Mouse (Mus musculus) midbrain, postnatal 0 days (tissue): ENCODE measurements around the gene Stap2. TPM values are rescaled to one million over a fixed set of nuclear protein-coding genes. Genes with fewer than 3 reads are reported as not detected.

ENCODE experiments used
- ATAC-seq: fragments of 200-750 bp; cut with Nextera tagmentation; 2 replicates; pipeline ENCODE4 v1.8.0; 2017; ENCODE audit warnings: moderate number of reproducible peaks, mild to moderate bottlenecking, moderate TSS enrichment, moderate library complexity; ENCODE audit not compliant: low FRiP score
- DNase-seq: peaks from one replicate; pipeline ENCODE4 v3.0.0-alpha.2; 2015; ENCODE audit warnings: low spot score
- H3K27ac ChIP-seq: fragments of 300-500 bp; sonication (generic); 2 replicates; pipeline ENCODE4 v1.5.1; 2014; ENCODE audit warnings: low read depth, mild to moderate bottlenecking, low read length, mixed read lengths
- H3K27me3 ChIP-seq: fragments of 300-500 bp; sonication (generic); 2 replicates; pipeline ENCODE4 v1.6.1; 2014; ENCODE audit warnings: low read length, control low read depth, mixed read lengths; ENCODE audit not compliant: insufficient read depth
- H3K36me3 ChIP-seq: fragments of 300-500 bp; sonication (generic); 2 replicates; pipeline ENCODE4 v1.6.1; 2014; ENCODE audit warnings: low read length, control low read depth, mixed read lengths; ENCODE audit not compliant: insufficient read depth
- H3K4me1 ChIP-seq: fragments of 300-500 bp; sonication (generic); 2 replicates; pipeline ENCODE4 v1.6.1; 2014; ENCODE audit warnings: mild to moderate bottlenecking, control low read depth, antibody characterized with exemption, low read length, mixed read lengths; ENCODE audit not compliant: insufficient read depth
- H3K4me2 ChIP-seq: fragments of 300-500 bp; sonication (generic); 2 replicates; pipeline ENCODE4 v1.6.1; 2014; ENCODE audit warnings: low read depth, mild to moderate bottlenecking, low read length, mixed read lengths; ENCODE audit not compliant: poor library complexity, severe bottlenecking
- H3K4me3 ChIP-seq: fragments of 300-500 bp; sonication (generic); 2 replicates; pipeline ENCODE4 v1.5.1; 2014; ENCODE audit warnings: low read depth, mild to moderate bottlenecking, low read length, moderate library complexity
- H3K9ac ChIP-seq: fragments of 300-500 bp; sonication (generic); replicated peaks from 2 replicates; pipeline ENCODE4 v1.6.1; 2014; ENCODE audit warnings: mild to moderate bottlenecking, low read length, moderate library complexity, mixed read lengths; ENCODE audit not compliant: poor library complexity, severe bottlenecking
- H3K9me3 ChIP-seq: fragments of 300-500 bp; sonication (generic); 2 replicates; pipeline ENCODE4 v1.6.1; 2016; ENCODE audit warnings: low read length, control low read depth
- CTCF ChIP-seq: IDR thresholded peaks from 2 replicates; pipeline ENCODE4 v1.5.1; 2016; ENCODE audit warnings: antibody characterized with exemption, mild to moderate bottlenecking
- whole genome bisulfite sequencing: fragments of 180-500 bp; shearing (Covaris S2); extraction: QIAGEN DNeasy Blood & Tissue Kit; methylation state at CpG from one replicate; pipeline ENCODE4 v1.1.7; 2014; 5-methylcytosine and 5-hydroxymethylcytosine counted together
- polyA plus RNA-seq: library from polyadenylated mRNA; unstranded; fragments of >200 nt; fragmentation: Nextera tagmentation; extraction: Ambion mirVana; gene quantifications from 2 replicates; pipeline ENCODE4 v1.2.1, GENCODE M21; 2015
- total RNA-seq: library from RNA; depleted of rRNA; stranded (reverse); fragments of >200 nt; gene quantifications from 2 replicates; pipeline ENCODE4 v1.2.3, GENCODE M21; 2014

Stap2 gene
- total and polyA plus RNA-seq, 2 experiments from 2014 or later, result 2.4 to 4.3 TPM

DNA sequence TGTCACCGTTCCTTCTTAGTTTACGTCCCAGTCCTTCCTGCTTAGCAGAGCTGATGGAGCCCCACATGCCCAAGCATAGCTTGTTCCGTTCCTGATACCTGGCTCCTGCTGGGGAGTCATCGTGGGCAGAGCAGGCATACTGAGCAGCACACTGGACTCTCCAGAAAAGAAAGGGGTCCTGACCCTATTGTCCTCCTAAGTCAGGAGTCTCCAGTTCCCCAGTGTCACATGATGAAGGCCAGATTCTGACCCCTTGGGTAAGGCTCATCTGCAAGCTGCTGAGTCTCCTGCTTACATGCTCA, 17.6 kb upstream of the Stap2 start:
- Histone ChIP-seq H3K27ac (0 out of 2 replicates have a peak overlapping the region, but pooled peaks have one; percentile 43), H3K4me3 (no peak overlapping the region), H3K27me3 (no peaks in the 10 kb centered on the region), H3K36me3 (peaks cover 21% of the 10 kb centered on the region), H3K4me1 (0 out of 2 replicates have a peak, but pooled peaks cover 3% of the 10 kb centered on the region), H3K4me2 (no peak overlapping the region), H3K9me3 (no peaks in the 10 kb centered on the region), H3K9ac (no peak overlapping the region)
- ATAC-seq (no peak), DNase-seq (no peak)
- no peak for TF ChIP-seq CTCF
- 77% methylated on average over 4 of the region's 4 CpGs for WGBS

DNA sequence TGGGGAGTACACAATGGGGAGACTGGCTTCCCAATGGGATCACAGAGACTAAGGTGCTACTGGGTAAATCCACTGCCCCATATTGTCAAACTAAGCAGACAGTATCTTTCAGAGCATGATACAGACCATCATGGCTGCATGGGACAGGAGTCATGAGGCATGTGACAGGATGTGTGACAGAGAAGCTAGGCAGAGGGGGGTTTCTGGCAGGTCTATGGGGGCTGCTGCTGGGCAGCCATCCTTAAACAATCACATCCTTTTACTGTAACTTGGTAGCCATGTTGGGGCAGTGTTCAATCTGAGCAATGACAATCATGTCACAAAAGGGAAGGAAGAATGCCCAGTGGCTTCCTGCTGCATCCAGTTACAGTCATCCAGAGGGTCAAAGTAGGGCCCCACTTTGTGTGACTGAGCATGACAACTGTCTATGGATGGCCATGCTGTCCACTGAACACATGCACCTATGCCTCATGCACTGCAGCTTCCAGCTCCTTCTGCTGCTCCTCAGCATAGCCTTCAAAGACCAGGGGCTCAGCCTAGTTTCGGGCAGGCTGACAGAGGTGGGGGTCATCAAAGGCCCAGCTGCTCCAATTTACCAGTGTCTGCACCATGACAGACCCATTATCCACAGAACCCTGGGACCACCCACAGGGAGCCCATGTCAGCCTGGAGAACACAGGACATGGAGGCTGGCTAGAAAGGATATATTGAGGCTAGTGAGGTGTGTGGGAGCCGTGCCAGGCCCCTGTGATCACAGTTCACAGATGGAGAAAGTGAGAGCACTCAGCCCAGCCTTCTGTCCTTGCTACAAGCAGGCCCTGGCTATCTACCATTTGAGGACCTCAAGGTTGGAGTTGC, 17.0 kb upstream of the Stap2 start:
- no peak overlapping the region for H3K4me2 ChIP-seq
- H3K27me3 ChIP-seq, result no peaks in the 10 kb centered on the region
- ATAC-seq, result no peak
- WGBS, result 28% methylated on average over 2 of the region's 2 CpGs
- H3K9ac ChIP-seq, result no peak overlapping the region
- H3K27ac ChIP-seq, result 0 out of 2 replicates have a peak overlapping the region, but pooled peaks have one; percentile 43
- H3K4me1 ChIP-seq, result 0 out of 2 replicates have a peak, but pooled peaks cover 3% of the 10 kb centered on the region
- TF ChIP-seq CTCF, result no peak
- no peak for DNase-seq
- no peak overlapping the region for H3K4me3 ChIP-seq
- H3K9me3 ChIP-seq, result no peaks in the 10 kb centered on the region
- peaks cover 27% of the 10 kb centered on the region for H3K36me3 ChIP-seq

DNA sequence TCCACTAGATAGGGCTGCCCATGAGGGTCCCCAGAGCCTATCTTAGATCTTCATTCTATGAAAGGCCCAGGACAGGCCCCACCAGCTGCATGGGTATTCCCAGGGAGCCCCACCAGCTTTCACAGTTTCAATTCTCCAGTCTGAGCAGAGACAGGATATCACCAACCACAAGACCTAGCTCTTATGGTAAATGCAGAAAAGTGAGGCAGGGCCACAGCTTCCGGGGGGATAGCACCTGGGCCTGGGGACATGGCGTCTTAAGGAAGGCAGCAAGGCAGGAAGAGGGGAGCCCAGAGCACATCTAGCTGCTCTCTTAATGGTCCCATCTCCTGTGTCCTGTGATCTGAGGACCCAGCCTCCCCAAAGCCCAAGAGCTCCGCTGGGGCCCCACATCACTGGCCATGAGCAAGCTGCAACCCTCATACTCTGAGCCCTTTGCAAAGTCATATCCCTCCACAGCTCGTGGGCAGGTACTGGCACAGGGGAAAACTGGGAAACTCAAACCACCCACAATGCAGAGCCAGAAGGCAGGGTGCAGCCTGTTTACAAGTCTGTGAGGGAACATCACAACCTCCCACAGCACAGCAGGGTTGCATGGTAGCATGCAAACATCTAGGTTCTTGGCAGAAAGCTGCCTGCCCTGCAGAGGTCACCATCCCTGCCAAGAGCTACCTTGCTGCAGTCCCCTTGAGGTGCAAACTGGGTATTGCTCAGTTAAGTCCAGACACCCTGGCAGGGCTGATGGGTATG, 16.0 kb upstream of the Stap2 start:
- DNase-seq (no peak), ATAC-seq (no peak)
- Histone ChIP-seq H3K36me3 (peaks cover 37% of the 10 kb centered on the region), H3K4me1 (0 out of 2 replicates have a peak, but pooled peaks cover 3% of the 10 kb centered on the region), H3K9ac (no peak overlapping the region), H3K9me3 (no peaks in the 10 kb centered on the region), H3K27ac (peak overlapping the region; percentile 27), H3K4me3 (no peak overlapping the region), H3K4me2 (no peak overlapping the region), H3K27me3 (no peaks in the 10 kb centered on the region)
- TF ChIP-seq CTCF, result no peak; the same call in 1 of the 2 replicates
- WGBS, result 91% methylated on average over 4 of the region's 4 CpGs

DNA sequence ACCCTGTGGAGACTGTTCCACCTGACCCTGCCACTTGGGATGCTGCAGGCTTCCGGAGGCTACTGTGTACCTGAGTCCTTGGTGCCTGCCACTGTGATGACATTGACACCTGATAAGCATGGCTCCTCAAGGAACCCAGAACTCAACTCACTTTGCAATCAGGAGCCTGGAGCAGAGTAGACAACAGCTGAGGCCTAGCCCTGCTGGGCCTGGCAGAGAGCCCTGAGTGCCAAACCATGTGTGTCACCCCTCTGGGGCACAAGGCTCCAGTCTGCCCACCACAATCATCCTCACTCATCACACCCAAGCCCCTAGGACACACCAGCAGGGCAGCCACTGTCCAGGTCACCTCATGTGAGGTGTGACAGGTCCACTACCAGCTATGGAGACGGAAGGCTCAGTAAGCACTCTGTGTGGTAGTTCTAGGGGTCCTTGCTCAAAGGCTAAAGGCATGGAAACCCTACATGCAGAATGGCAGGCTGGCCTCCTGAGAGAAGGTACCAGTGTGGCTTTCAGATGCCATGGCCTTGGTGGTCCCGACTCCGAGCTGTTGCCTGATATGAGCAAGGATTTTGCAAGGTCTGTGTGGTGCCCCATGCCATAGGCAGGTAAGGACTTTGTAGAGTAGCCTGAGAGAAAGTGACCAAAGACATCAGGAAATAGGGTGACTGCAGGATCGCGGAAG, 15.2 kb upstream of the Stap2 start:
- DNase-seq, result no peak
- 0 out of 2 replicates have a peak, but pooled peaks cover 3% of the 10 kb centered on the region for H3K4me1 ChIP-seq

DNA sequence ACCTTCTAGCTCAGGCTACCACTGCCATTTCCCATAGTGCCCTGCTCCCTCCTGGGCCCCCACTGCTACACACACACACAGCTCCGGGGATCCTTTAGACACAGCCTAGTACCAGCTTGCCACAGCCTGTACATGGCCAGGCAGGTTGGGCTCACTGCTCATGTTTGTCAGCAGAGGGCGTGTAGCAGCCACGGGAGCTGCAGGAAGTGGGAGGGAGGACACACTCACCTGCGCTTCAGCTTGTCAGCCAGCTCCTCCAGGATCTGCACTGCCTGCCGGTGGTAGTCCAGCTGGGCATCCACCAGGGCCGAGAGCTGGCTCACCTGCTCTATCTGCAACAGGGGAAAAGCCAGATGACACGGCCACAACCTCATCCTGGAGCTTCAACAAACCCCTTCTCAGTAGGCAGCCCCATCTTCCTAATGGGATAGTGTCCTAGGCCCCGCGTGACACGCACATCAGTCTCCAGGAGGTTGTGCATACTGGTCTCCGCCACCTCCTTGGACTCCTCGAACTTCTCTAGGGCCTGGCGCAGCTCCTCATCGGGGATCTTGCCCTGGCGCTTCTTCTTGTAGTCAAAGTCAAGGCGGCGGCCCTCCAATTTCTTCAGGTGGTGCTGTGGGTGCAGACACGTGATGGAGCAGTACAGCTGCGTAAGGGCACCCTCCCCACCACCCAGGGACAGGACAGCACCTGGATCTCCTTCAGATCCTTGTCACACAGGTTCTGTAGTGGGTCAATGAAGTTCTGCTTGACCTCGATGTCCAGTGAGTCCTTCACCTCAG, 13.2 kb upstream of the Stap2 start:
- peaks cover 51% of the 10 kb centered on the region for H3K36me3 ChIP-seq
- H3K4me1 ChIP-seq, result 0 out of 2 replicates have a peak, but pooled peaks cover 3% of the 10 kb centered on the region
- H3K27ac ChIP-seq, result peak overlapping the region; percentile 14; the same call in 1 of the 2 replicates
- 73% methylated on average over 20 of the region's 20 CpGs for WGBS
- no peak overlapping the region for H3K4me2 ChIP-seq
- DNase-seq (peak; percentile 66), ATAC-seq (peak; percentile 55)
- H3K4me3 ChIP-seq, result no peak overlapping the region
- TF ChIP-seq CTCF, result peak; percentile 70
- no peaks in the 10 kb centered on the region for H3K27me3 ChIP-seq
- H3K9me3 ChIP-seq, result no peaks in the 10 kb centered on the region
- no peak overlapping the region for H3K9ac ChIP-seq

More for the DNA sequence above, 15.2 kb upstream of the Stap2 start:
- no peak for TF ChIP-seq CTCF
- no peak for ATAC-seq
- Histone ChIP-seq H3K27ac (peak overlapping the region; percentile 47; the same call in 1 of the 2 replicates), H3K9ac (no peak overlapping the region), H3K4me3 (no peak overlapping the region), H3K9me3 (no peaks in the 10 kb centered on the region), H3K36me3 (peaks cover 42% of the 10 kb centered on the region), H3K4me2 (no peak overlapping the region), H3K27me3 (no peaks in the 10 kb centered on the region)
- WGBS, result 83% methylated on average over 6 of the region's 6 CpGs
